Mouse (Mus musculus) forebrain, postnatal 0 days (tissue): ENCODE results near the gene Abca12. TPM values are rescaled to one million over a fixed set of nuclear protein-coding genes. Genes with fewer than 3 reads are reported as not detected.

Source experiments
- ATAC-seq: fragments of 200-750 bp; cut with Nextera tagmentation; 2 replicates; pipeline ENCODE4 v1.8.0; 2017; ENCODE audit warnings: mild to moderate bottlenecking, moderate library complexity
- DNase-seq: peaks from one replicate; pipeline ENCODE4 v3.0.0-alpha.2; 2015
- H3K27ac ChIP-seq: fragments of 300-500 bp; sonication (generic); 2 replicates; pipeline ENCODE4 v1.5.1; 2014; ENCODE audit warnings: low read depth, mild to moderate bottlenecking, antibody characterized with exemption, low read length, moderate library complexity, mixed read lengths
- H3K27me3 ChIP-seq: fragments of 300-500 bp; sonication (generic); 2 replicates; pipeline ENCODE4 v1.6.1; 2014; ENCODE audit warnings: mild to moderate bottlenecking, low read length, mixed read lengths; ENCODE audit not compliant: insufficient read depth
- H3K36me3 ChIP-seq: fragments of 300-500 bp; sonication (generic); 2 replicates; pipeline ENCODE4 v1.6.1; 2014; ENCODE audit warnings: mild to moderate bottlenecking, moderate library complexity; ENCODE audit not compliant: insufficient read depth
- H3K4me1 ChIP-seq: fragments of 300-500 bp; sonication (generic); 2 replicates; pipeline ENCODE4 v1.6.1; 2014; ENCODE audit warnings: antibody characterized with exemption; ENCODE audit not compliant: insufficient read depth
- H3K4me2 ChIP-seq: fragments of 300-500 bp; sonication (generic); 2 replicates; pipeline ENCODE4 v1.6.1; 2014; ENCODE audit warnings: low read depth, mild to moderate bottlenecking, moderate library complexity
- H3K4me3 ChIP-seq: fragments of 300-500 bp; sonication (generic); 2 replicates; pipeline ENCODE4 v1.5.1; 2014; ENCODE audit warnings: low read depth, low read length, mixed read lengths
- H3K9ac ChIP-seq: fragments of 300-500 bp; sonication (generic); 2 replicates; pipeline ENCODE4 v1.6.1; 2014; ENCODE audit warnings: mild to moderate bottlenecking
- H3K9me3 ChIP-seq: fragments of 300-500 bp; sonication (generic); 2 replicates; pipeline ENCODE4 v1.6.1; 2016; ENCODE audit warnings: low read length
- CTCF ChIP-seq: sonication (generic); IDR thresholded peaks from 2 replicates; pipeline ENCODE4 v1.5.1; 2016; ENCODE audit warnings: antibody characterized with exemption, control low read depth, low read depth
- WGBS: fragments of 180-500 bp; shearing (Covaris S2); extraction: QIAGEN DNeasy Blood & Tissue Kit; methylation state at CpG from one replicate; pipeline ENCODE4 v1.1.7; 2014; 5-methylcytosine and 5-hydroxymethylcytosine counted together
- polyA plus RNA-seq: library from polyadenylated mRNA; unstranded; fragments of >200 nt; fragmentation: Nextera tagmentation; extraction: Ambion mirVana; gene quantifications from 2 replicates; pipeline ENCODE4 v1.2.1, GENCODE M21; 2015
- total RNA-seq: library from RNA; depleted of rRNA; stranded (reverse); fragments of >200 nt; gene quantifications from 2 replicates; pipeline ENCODE4 v1.2.3, GENCODE M21; 2014

The Abca12 gene
- total and polyA plus RNA-seq, 2 experiments from 2014 or later, result 0.02 to 0.14 TPM

DNA sequence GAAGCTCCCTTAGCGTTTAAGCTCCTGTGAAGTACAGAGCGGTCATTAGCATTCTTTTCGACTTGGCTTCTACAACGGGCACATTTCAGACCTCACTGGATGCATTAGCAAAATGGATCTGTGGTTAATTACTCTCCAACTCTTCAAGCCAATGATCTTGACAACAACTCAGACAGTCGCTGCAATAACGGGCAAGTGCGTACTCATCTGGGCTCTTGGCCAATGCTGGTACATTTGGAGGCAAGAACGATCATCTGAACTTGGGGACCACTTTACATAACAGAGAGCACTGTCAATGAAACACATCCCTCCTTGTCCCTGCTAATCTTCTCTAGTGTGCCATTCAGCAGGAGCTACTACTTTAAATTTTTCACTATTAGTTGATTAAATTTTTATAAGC lies 148.1 kb downstream of the Abca12 start:
- H3K9me3 ChIP-seq, result no peaks in the 10 kb centered on the region
- DNase-seq (no peak), ATAC-seq (no peak)
- 0 out of 2 replicates have a peak, but pooled peaks cover under 1% of the 10 kb centered on the region for H3K4me1 ChIP-seq
- no peak overlapping the region for H3K4me3 ChIP-seq
- H3K27ac ChIP-seq, result no peak overlapping the region
- no peaks in the 10 kb centered on the region for H3K27me3 ChIP-seq
- H3K36me3 ChIP-seq, result no peaks in the 10 kb centered on the region
- 35% methylated on average over 8 of the region's 8 CpGs for WGBS
- TF ChIP-seq CTCF, result no peak
- no peak overlapping the region for H3K4me2 ChIP-seq
- H3K9ac ChIP-seq, result no peak overlapping the region

DNA sequence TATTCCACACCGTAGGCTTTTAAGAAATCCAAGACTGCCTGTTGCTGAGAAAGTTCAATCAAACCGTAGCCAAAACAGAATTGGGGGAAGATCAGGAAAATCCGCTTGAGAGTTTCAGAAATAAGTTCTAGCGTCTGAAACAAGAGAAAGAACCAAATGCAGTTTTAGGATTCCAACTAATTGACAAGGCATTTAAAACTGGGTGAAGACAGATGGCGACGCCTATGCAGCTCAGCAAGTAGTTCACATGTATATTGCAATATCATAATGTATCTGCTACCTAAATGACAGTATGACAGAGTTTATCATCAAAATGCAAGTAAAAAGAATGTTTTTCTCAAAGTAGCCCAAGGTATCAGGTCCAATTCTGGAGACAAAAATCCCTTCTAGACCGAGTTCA lies 151.2 kb downstream of the Abca12 start:
- H3K27me3 ChIP-seq, result no peaks in the 10 kb centered on the region
- no peak overlapping the region for H3K27ac ChIP-seq
- DNase-seq (no peak), ATAC-seq (no peak)
- no peaks in the 10 kb centered on the region for H3K36me3 ChIP-seq
- 85% methylated on average over 7 of the region's 7 CpGs for WGBS
- H3K4me1 ChIP-seq, result no peaks in the 10 kb centered on the region
- H3K4me2 ChIP-seq, result no peak overlapping the region
- TF ChIP-seq CTCF, result no peak
- no peak overlapping the region for H3K9ac ChIP-seq
- H3K9me3 ChIP-seq, result no peaks in the 10 kb centered on the region
- H3K4me3 ChIP-seq, result no peak overlapping the region

DNA sequence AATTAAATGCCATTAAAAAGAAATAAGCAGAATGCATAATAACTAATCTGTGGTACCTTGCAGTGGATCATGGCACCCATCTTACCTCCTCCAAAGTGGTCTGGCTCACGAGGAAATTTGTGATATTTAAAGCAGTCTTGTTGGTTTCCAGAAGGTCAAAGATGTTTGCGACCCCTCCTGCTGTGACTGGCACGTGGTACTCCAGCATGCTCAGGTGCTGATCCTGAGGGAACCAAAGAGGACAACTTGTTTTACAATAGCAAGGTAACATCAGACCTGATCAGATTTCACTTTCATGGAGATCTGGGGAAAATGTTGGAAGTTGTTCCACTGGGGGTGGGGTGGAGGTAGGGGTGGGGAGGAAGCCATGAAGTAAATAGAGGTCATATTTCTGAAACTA lies 170.1 kb downstream of the Abca12 start:
- 67% methylated on average over 3 of the region's 3 CpGs for WGBS
- TF ChIP-seq CTCF, result no peak
- no peak for DNase-seq

DNA sequence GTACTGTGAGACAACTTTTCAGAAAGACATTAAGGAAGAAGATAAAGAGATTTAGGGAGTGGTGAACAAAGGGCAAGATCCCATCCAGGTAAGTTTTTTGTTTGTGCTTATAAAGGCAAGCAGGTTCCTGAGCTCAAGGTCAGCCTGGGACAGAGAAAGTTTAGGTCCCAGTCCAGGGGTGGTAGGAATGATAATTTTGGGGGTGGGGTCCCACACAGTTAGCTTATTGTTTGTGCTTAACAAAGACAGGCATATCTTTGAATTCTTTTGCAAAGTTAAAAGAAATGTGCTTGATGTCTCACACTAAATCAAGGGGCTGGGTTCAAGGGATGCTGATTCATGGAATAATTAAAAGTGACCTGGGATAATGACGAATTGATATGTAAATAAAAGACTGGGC lies 173.3 kb downstream of the Abca12 start:
- H3K4me1 ChIP-seq, result no peaks in the 10 kb centered on the region
- no peak for ATAC-seq
- 79% methylated on average over 1 of the region's 1 CpGs for WGBS

More for the DNA sequence above, 170.1 kb downstream of the Abca12 start:
- no peak overlapping the region for H3K4me2 ChIP-seq
- no peak for ATAC-seq
- no peak overlapping the region for H3K9ac ChIP-seq
- no peak overlapping the region for H3K4me3 ChIP-seq
- no peaks in the 10 kb centered on the region for H3K27me3 ChIP-seq
- no peak overlapping the region for H3K27ac ChIP-seq
- H3K4me1 ChIP-seq, result no peaks in the 10 kb centered on the region
- no peaks in the 10 kb centered on the region for H3K36me3 ChIP-seq
- no peaks in the 10 kb centered on the region for H3K9me3 ChIP-seq

DNA sequence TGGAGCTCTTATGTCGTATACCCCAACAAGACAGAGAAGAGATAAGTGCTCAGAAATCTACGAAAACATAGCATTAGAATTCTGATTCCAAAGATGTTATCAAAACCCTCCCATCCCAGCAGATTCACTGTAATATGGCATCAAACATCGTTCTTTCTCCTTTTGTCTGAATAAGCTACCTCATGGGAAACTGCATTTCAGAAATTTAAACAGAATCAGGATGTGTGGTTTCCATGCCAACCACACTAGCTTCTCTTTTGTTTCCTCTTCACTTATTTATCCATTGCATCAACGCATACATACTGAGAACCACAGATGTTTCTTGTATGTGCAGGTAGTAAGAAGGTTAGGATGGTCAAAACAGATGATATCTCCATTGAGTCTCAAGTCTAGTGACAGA lies 175.1 kb downstream of the Abca12 start:
- Histone ChIP-seq H3K9ac (no peak overlapping the region), H3K4me3 (no peak overlapping the region), H3K36me3 (no peaks in the 10 kb centered on the region), H3K9me3 (no peaks in the 10 kb centered on the region), H3K4me1 (no peaks in the 10 kb centered on the region), H3K4me2 (no peak overlapping the region), H3K27ac (no peak overlapping the region), H3K27me3 (no peaks in the 10 kb centered on the region)
- ATAC-seq (0 out of 2 replicates have a peak, but pooled peaks have one; percentile 25), DNase-seq (peak; percentile 55)
- WGBS, result 61% methylated on average over 4 of the region's 4 CpGs
- no peak for TF ChIP-seq CTCF

More for the DNA sequence above, 173.3 kb downstream of the Abca12 start:
- no peak for DNase-seq
- H3K4me3 ChIP-seq, result no peak overlapping the region
- no peaks in the 10 kb centered on the region for H3K9me3 ChIP-seq
- no peak overlapping the region for H3K27ac ChIP-seq
- TF ChIP-seq CTCF, result no peak
- no peaks in the 10 kb centered on the region for H3K27me3 ChIP-seq
- no peaks in the 10 kb centered on the region for H3K36me3 ChIP-seq
- no peak overlapping the region for H3K9ac ChIP-seq
- no peak overlapping the region for H3K4me2 ChIP-seq

DNA sequence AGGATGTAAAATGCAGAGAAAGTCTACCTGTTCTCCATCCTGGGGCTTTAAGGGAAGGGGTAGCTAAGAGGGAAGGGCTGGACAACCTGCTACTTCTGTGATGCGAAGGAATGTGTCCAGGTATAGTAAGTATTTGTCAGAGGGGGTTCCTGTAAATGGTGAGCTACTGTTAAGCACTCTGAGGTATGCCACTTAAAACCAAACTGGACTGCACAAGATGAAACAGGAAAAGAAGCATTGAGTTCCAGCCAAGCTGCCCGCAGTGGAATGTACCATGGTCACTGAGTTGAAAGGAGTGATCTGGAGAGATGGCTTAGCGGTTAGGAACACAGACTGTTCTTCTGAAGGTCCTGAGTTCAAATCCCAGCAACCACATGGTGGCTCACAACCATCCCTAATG lies 179.4 kb downstream of the Abca12 start:
- no peaks in the 10 kb centered on the region for H3K36me3 ChIP-seq
- ATAC-seq (no peak), DNase-seq (no peak)
- no peak overlapping the region for H3K9ac ChIP-seq
- no peaks in the 10 kb centered on the region for H3K27me3 ChIP-seq
- H3K4me1 ChIP-seq, result no peaks in the 10 kb centered on the region
- TF ChIP-seq CTCF, result no peak
- no peak overlapping the region for H3K4me3 ChIP-seq
- H3K27ac ChIP-seq, result no peak overlapping the region
- no peak overlapping the region for H3K4me2 ChIP-seq
- WGBS, result 91% methylated on average over 3 of the region's 3 CpGs
- H3K9me3 ChIP-seq, result no peaks in the 10 kb centered on the region

DNA sequence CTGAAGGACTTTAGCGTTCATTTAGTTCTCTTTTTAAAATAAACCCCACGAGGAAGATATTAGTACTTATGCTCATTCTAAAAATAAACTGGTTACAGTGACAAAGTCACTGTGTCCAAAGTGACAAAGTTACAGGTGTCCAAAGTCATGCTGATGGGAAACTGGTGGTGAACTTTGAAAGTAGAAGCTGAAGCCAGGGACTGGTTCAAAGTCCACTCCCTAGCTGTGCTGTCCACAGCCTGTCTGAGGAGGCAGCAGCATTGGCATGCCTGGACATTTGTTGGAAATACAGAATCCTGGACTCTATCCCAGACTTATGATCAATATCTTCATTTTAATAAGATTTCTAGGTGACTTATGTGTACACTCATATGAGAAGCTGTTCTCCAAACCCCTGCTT lies 183.5 kb downstream of the Abca12 start:
- DNase-seq, result no peak
- no peaks in the 10 kb centered on the region for H3K4me1 ChIP-seq
- WGBS, result 86% methylated on average over 2 of the region's 2 CpGs

DNA sequence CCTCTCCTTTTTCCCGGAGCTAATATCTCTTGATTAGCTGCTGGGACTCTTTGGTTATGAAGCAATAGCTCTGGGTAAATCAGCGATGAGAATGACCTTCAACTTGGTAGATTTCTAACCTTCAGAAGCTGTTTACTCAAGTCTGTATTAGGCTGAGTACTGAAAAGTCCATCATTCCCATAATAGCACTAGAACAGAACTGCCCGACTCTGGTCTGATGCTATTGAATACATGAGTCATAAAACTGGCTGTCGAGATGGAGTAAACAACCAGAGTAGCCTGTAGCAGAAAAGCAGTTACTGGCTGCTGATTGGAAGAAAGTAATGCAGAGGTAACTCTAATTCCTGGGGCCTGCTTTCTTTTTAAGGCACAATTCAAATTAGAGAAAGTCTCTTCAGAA lies 211.1 kb downstream of the Abca12 start:
- Histone ChIP-seq H3K9me3 (no peaks in the 10 kb centered on the region), H3K4me3 (no peak overlapping the region), H3K9ac (no peak overlapping the region), H3K27ac (no peak overlapping the region), H3K4me2 (no peak overlapping the region), H3K36me3 (no peaks in the 10 kb centered on the region), H3K27me3 (no peaks in the 10 kb centered on the region), H3K4me1 (no peaks in the 10 kb centered on the region)
- no peak for TF ChIP-seq CTCF
- WGBS, result 85% methylated on average over 4 of the region's 4 CpGs
- no peak for DNase-seq
- ATAC-seq, result no peak

More for the DNA sequence above, 183.5 kb downstream of the Abca12 start:
- H3K9ac ChIP-seq, result no peak overlapping the region
- no peaks in the 10 kb centered on the region for H3K9me3 ChIP-seq
- TF ChIP-seq CTCF, result no peak
- no peaks in the 10 kb centered on the region for H3K27me3 ChIP-seq
- no peak for ATAC-seq
- H3K36me3 ChIP-seq, result no peaks in the 10 kb centered on the region
- H3K27ac ChIP-seq, result no peak overlapping the region
- no peak overlapping the region for H3K4me3 ChIP-seq
- H3K4me2 ChIP-seq, result no peak overlapping the region
